Mouse (Mus musculus): Measurements from ENCODE around the gene Emilin3.

- TF ChIP-seq CTCF (IDR thresholded peaks at IDR 0.05; ENCODE audit: low read depth) (no peak), EP300 (IDR thresholded peaks at IDR 0.05; ENCODE audit: low read depth) (no peak)
These were observed 42.7 kb downstream of the Emilin3 start for GRCm38 (mm10) chr2:160869446-160869845.
